Mouse (Mus musculus) myocyte (in vitro differentiated cells): ENCODE results near the gene Bicc1.

ENCODE experiments used
- MYOD1 ChIP-seq, 3 experiments: IDR thresholded peaks; one replicate each; pipeline ENCODE4 v1.6.1; 2011; ENCODE audit warnings: control low read depth in 2 of 3, low read depth in 2 of 3, mild to moderate bottlenecking in 2 of 3, moderate library complexity in 1 of 3; ENCODE audit not compliant: insufficient read length in 2 of 3, control insufficient read depth in 1 of 3
- POLR2A ChIP-seq: IDR thresholded peaks from one replicate; pipeline ENCODE4 v1.6.1; 2011; ENCODE audit warnings: low read depth, mild to moderate bottlenecking, control low read depth, moderate library complexity; ENCODE audit not compliant: insufficient read length
- POLR2AphosphoS2 ChIP-seq: IDR thresholded peaks from one replicate; pipeline ENCODE4 v1.6.1; 2011; ENCODE audit warnings: low read depth, control low read depth; ENCODE audit not compliant: insufficient read length
- REST ChIP-seq: IDR thresholded peaks from one replicate; pipeline ENCODE4 v1.6.1; 2011; ENCODE audit warnings: mild to moderate bottlenecking, control low read depth, moderate library complexity; ENCODE audit not compliant: insufficient read depth, insufficient read length
- TCF12 ChIP-seq: IDR thresholded peaks from one replicate; pipeline ENCODE4 v1.6.1; 2011; ENCODE audit warnings: mild to moderate bottlenecking, control low read depth; ENCODE audit not compliant: poor library complexity, insufficient read depth, severe bottlenecking

DNA sequence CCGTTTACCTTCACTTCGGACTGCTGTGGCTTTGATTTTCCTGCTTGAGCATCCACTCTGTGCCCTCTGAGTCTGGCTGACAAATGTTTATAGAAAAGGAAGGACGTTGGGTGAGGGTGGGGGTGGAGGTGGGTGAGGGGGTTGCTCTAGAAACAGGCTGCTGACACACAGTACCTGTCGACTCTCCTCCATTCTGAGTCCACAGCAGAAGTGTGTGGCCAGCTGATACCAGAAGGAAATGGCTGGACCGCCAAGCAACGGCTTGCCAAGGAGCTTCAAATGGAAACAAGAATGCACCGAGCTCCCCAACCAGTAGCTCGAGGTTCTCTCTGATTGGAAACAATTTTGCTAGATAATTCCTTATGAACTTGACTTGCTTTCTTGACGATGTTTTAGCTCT lies 182.9 kb downstream of the Bicc1 start:
- TF ChIP-seq POLR2A (no peak), POLR2AphosphoS2 (no peak), MYOD1 (IDR thresholded peaks at IDR 0.05; ENCODE audit: control insufficient read depth in 1 of 3, insufficient read length in 2 of 3, low read depth in 2 of 3) (no peak), TCF12 (no peak), REST (no peak)
